Mouse (Mus musculus) c-Kit-positive CD71-negative TER-119-negative erythroid progenitor cells, embryonic 14.5 days (primary cell): ENCODE results near the gene BC107364.
"Not testable (repeated sequence)": the region's sequence is repeated elsewhere in the genome, so short reads cannot be mapped to it uniquely, and the experiment has no call there.

Experiments
- DNase-seq: peaks from one replicate; pipeline ENCODE4 v3.0.0-alpha.2; 2013; ENCODE audit warnings: low read depth

The BC107364 gene

GRCm38 (mm10) chr3:96486064-96486827 lies 34.1 kb upstream of the BC107364 start:
- not testable (repeated sequence) for DNase-seq

- no peak for DNase-seq
Observed at GRCm38 (mm10) chr3:96485361-96485760, 33.3 kb upstream of the BC107364 start.

GRCm38 (mm10) chr3:96484921-96485320 lies 32.8 kb upstream of the BC107364 start:
- no peak for DNase-seq

DNA sequence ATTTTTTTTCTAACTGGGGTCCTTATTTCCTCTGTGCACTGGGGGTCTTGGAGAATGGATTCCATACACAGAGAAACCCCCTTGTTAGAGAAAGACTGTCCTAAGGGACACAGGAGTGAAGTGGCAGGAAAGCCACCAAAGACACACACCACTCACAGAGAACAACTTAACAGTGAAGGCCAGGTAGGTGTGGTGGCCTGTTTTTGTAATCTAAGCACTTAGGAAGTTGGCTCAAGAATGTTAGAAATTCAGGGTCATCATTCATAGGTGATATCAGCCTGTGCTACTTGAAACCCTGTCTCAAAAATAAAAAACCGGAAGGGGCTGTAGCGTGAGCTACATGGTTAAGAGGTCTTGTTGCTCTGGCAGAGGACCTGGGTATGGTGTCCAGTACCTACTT lies 31.8 kb upstream of the BC107364 start:
- no peak for DNase-seq

GRCm38 (mm10) chr3:96483044-96483443 lies 30.9 kb upstream of the BC107364 start:
- DNase-seq = not testable (repeated sequence)

DNA sequence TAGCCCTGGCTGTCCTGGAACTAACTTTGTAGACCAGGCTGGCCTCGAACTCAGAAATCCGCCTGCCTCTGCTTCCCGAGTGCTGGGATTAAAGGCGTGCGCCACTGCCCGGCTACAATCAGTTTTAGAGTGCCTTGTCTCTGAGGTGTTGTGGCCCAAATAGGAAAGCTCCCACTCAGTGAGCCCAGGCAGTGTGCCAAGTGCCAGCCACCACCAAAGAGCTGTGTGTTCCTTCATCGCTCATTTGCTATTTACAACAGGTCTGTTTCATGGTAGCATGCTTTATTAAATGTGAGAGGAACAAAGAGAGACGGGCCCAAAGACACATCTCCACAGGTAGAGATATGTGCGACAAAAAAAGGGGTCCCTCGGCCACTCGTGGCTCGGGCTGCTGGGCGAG lies 30.3 kb upstream of the BC107364 start:
- no peak for DNase-seq

DNA sequence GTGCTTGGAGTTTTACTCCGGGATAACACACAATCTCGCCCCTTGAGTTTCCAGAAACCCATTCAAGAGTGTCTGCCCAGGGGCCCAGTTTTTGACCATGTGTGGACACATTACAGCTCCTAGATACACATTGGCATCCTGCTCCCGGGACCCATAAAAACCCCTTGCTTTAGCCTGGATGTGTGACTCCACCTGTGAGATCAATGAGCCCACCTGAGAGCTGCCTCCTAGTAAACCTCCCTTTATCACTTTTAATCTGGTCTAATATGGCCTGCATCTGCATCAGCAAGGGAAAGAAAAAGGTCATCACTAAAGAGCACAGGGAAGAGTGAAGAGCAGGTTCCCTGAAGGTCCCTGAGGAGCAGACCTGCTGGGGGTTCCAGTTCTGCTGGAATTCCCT lies 29.8 kb upstream of the BC107364 start:
- DNase-seq = no peak

DNA sequence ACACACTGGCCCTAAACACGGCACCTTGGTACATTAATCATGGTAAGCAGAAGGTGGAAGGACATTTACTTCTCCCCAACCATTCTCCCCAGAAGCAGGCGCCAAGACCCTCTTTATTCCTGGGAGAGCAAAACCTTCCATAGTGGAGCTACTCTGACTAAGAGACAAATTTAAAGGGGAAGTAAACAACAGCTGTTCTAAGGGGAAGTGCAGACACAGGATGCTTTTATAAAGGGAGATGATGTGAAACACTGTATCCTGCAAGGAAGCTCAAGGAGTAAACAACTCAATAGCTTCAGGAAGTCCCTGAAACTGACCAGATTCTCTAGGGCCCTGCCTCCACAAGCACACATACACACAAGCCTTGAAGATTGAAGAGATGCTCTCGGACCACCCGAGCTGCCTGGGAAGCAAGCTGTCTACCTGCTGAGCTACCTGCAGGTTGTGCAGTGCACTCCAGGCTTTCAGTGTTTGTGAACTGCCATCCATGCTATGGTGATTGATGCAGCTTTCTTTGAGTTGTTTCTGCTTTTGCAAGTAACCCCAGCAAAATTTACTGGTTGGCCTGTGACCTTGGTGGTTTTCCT lies 28.7 kb upstream of the BC107364 start:
- no peak for DNase-seq

GRCm38 (mm10) chr3:96479249-96479648 lies 27.1 kb upstream of the BC107364 start:
- no peak for DNase-seq

GRCm38 (mm10) chr3:96477558-96477957 lies 25.5 kb upstream of the BC107364 start:
- no peak for DNase-seq

- DNase-seq = no peak
Observed at GRCm38 (mm10) chr3:96477084-96477483, 25.0 kb upstream of the BC107364 start.

DNA sequence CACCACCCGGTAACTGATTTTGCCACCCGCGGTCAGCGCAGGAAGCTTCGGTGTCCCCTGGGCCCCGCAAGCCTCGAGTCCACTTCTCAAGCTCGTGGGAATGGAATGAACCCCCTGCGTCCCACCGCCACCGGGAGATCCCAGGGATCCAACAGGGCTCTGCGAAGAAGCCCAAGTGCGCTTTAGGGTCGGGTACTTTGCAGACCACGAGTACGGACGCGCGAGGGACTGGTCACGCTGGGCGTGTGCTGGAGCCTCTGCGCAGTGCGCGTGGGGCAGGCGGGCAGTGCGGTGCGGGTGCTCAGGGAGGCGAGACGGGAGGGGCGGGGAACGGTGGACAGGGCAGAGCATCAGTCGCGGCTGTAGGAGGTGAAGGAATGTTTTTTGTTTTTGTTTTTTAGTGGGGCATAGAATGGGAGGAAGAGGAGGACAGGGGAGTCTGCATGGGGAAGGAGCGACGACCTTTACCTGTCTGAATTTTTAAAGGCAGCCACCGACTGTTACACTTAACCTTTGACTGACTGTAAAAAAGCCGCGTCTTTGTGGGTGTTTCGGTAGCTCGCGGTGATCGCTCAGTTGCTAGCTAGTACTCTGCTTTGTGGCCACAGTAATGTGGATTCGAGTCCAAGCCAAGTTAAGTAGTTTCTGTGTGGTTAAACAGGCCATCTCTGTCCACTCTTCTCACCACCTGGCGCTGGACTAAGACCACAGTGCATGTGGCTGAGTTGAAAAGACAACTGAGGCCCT lies 23.0 kb upstream of the BC107364 start:
- DNase-seq = no peak

DNA sequence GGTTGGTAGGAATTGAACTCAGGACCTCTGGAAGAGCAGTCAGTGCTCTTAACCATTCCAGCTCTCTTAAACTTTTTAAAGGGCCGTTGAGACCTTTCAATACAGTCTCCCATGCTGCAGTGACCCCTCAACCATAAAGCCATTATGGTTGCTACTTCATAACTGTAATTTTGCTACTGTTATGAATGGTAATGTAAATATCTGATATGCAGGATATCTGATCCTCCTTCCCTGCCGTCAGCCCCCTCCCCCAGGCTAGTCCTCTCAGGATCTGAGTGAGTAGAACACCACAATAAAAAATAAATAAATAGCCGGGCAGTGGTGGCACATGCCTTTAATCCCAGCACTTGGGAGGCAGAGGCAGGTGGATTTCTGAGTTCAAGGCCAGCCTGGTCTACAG lies 21.4 kb upstream of the BC107364 start:
- DNase-seq = not testable (repeated sequence)

- DNase-seq = no peak
Observed at GRCm38 (mm10) chr3:96472066-96472465, 20.0 kb upstream of the BC107364 start.

- DNase-seq = no peak
Observed at GRCm38 (mm10) chr3:96469626-96470025, 17.5 kb upstream of the BC107364 start.

- DNase-seq = not testable (repeated sequence)
Observed at GRCm38 (mm10) chr3:96468335-96468734, 16.2 kb upstream of the BC107364 start.

DNA sequence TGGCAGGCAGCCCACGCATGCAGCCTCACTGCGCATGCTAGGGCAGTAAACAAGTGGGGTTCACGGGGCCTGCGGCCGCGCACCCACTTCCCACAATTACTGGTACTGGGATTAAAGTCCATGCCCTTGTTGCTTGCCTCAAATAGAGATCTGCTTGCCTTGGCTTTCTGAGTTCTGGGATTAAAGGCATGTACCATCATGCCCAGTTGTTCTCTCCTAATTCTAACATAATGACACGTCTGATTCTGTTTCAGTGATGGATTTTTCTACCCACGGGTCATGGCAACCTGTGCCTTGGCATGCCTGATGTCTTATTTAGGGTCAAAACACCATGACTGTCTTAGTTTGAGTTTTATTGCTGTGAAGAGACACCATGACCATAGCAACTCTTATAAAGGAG lies 15.5 kb upstream of the BC107364 start:
- DNase-seq = no peak

DNA sequence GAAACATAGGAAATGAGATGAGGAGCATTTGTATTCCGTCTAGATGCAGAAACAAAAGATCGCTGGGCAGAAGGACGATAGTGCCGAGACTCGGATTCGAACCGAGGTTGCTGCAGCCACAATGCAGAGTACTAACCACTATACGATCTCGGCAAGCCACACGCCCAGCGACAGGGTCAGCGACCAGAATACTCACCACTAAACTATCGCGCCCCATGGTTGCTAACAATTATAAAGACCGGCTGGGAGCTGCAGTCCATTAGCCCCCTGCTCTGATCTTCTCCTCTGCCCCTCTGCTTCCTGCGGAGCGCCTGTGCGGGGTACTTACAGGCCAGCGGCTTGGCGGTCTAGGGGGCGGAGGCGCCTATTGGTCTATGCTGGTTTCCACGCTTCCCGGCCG lies 11.8 kb upstream of the BC107364 start:
- DNase-seq = no peak

- not testable (repeated sequence) for DNase-seq
Observed at GRCm38 (mm10) chr3:96460568-96460870, 8.4 kb upstream of the BC107364 start.

DNA sequence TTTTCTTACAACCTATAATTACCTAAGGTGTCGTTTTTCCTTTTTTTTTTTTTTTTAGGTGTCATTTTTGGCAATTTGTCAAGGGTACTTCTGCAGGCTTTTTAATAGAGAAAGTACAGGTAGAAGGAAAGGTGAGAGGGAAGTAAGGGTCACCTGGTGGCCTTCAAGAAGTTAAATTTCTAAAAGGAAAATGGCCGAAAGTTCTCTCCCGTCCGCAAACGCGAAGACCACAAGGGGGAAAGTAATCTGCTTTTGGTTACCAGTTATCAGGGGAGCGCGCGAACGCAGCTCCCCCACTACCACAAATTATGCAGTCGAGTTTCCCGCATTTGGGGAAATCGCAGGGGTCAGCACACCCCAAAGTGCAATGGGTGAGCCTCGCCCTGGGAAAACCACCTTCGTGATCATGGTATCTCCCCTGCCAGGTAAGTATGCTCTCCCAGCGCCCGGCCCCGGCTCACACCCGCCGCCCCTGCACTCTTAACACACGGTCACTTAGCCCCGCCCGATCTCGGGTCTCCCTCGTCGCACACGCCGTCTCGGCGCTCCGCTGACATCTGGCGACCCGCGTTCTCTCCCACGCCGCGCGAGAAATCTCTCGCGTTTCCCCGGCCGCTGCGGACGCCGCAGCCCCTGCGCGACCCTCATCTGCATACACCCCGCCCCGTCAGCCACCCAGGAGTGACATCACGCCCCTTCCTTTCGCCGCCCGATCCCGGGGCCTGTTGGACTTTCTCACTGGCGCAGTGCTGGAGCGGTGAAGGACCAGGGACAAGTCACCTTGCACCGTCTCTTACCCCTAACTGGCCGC lies 7.9 kb upstream of the BC107364 start:
- DNase-seq = not testable (repeated sequence)

DNA sequence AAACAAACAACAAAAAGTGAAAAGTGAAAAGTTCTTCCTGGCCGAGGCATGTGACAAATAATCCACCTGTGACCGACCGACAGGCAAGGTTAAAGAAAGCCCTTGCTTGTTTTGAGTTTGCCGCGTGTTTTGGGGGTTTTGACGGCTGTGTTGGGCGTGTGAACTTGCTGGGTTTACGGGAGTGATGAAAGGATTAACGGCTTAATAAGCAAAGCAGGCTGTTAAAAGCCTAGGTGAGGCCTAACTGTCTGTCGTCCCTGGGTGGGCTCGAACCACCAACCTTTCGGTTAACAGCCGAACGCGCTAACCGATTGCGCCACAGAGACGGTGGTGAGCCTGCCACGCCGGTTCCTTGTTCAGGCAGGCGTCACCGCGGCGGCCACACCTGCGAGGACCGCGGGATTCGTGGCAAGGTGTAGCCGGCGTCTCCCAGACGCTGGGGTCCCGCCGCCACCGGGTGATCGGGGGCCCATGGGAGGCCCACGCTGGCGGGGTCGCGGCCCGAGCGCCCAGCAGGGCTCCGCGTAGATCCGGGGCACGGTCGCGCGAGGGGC lies 6.9 kb upstream of the BC107364 start:
- DNase-seq = not testable (repeated sequence)

GRCm38 (mm10) chr3:96458008-96458407 lies 5.9 kb upstream of the BC107364 start:
- DNase-seq = not testable (repeated sequence)
